Mouse (Mus musculus) kidney, postnatal 36 days (tissue): ENCODE results near the gene Pramef20.
A peak's percentile ranks its signal among the peaks of the same experiment; 100 is the strongest.
"Not testable (repeated sequence)": the region's sequence is repeated elsewhere in the genome, so short reads cannot be mapped to it uniquely, and the experiment has no call there.

Experiments
- DNase-seq, 2 experiments: peaks; one replicate each; pipeline ENCODE4 v3.0.0; 2021 to 2022; ENCODE audit warnings: mixed read lengths in 2 of 2

The Pramef20 gene

DNA sequence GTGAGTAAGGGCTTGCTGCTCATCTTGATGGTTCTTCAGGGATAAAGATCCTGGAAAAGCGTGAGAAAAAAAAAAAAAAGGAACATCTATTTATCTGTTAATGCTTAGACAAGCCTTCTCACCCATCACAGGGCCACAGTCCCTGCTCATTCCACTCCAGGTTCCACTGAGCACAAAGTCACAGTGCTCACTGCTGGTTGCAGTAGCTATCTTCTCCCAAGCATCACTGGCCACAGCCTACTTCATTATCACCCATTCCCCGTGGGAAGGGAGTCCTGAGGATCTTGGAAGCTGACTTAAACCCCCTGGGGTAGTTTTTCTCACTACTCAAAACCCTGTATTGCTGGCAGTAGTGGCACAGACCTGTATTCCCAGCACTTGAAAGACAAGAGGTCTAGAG, at the start of gene Pramef20:
Pramef20 (minus strand) TSS at position 23 of the 400 bp plus-strand sequence.
- DNase-seq = no peak

DNA sequence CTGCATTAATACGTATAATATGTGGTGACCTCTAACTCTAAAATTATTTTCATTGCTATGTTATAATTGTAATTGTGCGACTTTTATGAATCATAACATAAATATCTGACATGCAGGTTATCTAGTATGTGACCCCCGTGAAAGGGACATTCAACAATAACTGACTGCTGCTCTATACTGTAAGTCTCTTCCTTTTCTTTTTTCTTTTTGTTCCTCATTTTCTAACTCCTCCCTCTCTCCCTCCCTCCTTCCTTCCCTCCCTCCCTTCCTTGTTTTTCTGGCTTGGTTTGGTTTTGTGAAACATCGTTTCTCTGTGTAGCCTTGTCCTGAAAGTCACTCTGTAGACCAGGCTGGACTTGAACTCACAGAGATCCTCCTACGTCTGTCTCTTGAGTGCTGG, 46.9 kb upstream of the Pramef20 start:
- no peak for DNase-seq

DNA sequence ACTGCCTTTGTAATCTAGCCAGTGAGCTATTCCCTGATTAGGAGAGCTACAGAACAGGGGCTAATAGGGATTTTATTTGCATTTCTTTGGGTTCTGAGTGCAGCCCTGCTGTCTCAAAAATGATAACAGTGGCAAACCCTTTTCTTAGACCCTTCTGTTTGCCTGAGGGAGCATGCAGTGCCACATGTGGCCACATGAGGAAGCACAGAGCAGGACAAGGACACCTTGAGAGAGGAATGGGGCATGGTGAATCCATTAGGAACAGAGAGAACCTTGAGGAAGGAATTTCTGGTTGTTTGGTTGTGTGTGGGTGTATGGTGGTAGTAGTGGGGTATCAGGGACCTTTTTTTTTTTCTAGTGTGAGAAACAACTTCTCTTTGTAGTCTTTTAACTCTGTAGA, 42.9 kb upstream of the Pramef20 start:
- peak in 1 of 2 experiments; percentile 6 for DNase-seq

DNA sequence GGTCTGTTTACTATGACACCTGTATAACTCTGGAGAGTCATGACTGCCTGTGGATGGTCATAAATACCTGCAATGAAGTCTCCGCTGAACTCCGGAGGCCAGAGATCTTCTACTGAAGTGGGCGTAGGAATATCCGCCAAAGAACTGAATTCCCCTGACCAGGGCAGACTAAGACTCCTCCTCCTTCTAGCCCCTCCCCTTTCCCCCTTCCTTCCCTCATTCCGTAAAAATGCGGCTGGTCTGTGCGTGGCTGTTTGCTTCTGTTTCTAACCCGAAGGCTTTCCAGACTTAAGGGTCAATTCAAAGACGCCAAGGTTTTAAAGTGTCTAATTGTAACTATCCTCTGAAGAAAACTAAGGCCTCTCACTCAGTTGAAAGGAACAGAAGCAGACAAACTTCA, 30.6 kb upstream of the Pramef20 start, which contains the start of gene Pramef12:
Pramef12 (minus strand) TSS at position 175 of the 400 bp plus-strand sequence.
- no peak for DNase-seq

DNA sequence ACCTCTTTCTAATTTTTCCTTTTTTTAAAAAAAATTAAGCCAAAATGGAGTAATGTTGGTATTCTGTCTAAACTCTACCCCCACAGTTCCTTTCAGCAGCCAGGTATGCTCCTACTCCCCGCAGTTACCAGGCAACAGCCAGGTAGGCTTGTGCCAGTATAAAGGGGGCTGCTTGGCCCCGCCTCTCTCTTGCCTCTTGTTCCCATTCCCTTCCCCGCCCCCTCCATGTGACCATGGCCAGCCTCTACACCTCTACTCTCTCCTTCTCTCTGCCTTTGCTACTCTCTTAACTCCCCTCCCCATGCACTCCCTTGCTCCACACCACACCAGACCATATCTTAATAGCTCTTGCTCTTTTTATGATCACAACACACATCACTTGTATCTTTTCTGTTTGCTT, 28.5 kb upstream of the Pramef20 start:
- no peak for DNase-seq

DNA sequence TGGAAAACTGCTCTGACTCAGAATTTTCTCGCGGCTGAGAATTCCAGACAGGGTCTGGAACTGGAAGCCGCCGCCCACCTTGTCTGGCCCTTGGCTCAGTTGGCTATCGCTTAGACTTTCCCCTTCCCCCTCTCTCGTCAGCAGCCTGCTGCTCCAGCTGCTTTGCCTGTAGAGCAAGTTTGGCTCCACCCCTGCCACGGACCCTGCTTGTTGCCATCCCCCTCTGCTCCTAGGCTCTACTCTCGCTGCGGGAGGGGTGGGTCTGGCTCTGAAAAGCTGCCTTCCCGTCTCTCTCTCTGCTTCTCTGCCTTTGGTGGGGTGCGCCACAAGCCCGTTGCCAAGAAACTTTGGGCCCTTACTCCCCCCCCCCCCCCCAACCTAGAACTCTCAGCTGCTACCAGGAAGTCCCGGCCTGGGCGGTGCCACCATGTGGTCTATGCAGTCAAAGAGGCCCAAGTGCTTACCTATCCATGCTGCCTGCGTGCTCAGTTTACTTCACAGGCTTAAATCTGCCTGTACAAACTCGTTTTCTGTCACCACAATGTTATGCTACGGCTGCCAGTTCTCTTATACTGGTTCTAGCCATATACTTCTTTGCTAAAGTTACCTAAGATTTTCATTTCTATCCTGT, 26.8 kb upstream of the Pramef20 start:
- DNase-seq = peak; percentile 22 to 28

DNA sequence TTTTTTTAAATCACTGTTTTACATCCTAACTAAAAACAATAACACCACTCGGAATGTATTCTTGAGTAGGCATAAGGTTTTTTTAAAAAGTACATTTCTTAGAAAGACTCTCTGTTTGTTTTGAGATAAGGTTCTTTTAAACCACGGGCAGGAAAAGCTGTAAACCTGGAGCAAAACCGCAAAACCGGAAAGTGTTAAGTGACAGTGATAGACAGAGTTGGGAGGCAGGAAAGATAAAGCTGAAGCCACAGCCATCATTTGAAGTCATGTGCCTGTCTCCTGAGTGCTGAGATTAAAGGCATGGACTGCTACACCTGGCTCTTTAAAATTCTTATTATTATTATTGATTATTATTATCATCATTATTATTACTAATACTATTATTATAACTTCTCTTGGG, 25.0 kb upstream of the Pramef20 start:
- no peak for DNase-seq

DNA sequence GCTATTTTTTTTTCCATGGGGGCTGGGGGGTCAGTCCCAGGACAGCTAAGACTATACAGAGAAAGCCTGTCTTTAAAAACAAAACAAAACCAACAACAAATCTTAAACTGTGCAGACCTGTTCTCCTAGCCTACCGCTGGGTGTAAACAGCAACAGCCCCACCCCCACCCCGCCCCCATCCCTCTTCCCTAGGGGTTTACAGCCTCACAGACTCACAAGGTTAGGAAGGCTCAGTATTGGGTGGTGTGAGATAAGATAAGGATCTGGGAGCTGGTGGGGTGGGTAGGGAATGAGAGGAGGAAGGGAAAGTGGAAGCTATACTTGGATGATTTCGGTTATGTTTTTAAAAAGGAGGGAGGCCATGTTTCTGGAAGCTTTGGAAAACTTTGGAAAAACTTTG, 18.6 kb upstream of the Pramef20 start:
- DNase-seq = no peak

DNA sequence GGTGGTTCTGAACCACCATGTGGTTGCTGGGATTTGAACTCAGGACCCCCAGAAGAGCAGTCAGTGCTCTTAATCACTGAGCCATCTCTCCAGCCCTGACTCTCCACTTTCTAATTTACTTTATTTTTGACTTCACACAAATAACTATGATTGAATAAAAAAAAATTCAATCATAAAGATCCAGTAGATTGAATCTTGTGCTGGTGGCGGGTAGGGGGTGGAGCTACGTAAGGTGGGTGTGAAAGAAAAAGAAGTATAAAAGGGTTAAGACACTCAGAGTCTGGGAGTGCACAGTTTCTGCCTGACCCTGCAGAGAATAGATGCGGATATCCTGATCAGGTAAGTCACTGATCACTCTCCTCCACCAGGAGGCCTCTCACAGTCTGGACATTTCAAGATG, 20.1 kb downstream of the Pramef20 start, which contains the start of gene Gm13119:
Gm13119 (plus strand) TSS at position 301 of the 400 bp plus-strand sequence.
- not testable (repeated sequence) for DNase-seq

DNA sequence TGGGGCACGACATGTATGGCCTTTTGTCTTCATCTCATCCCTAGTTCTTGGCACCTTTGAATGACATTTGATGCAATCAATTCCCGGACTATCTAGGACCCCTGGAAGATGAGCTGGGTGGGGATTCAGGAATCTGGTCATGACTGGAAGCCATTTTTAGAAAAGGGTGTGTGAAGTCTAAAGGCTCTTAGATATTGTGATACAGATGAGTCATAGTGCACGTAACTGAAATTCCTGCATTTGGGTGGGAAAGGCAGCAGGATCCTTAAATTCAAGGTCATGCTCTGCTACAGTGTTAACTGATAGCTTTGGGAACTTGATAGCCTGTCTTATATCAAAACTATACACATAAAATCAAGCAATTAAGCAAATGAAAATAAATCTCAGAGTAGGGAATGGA, 41.9 kb downstream of the Pramef20 start:
- DNase-seq = not testable (repeated sequence)

DNA sequence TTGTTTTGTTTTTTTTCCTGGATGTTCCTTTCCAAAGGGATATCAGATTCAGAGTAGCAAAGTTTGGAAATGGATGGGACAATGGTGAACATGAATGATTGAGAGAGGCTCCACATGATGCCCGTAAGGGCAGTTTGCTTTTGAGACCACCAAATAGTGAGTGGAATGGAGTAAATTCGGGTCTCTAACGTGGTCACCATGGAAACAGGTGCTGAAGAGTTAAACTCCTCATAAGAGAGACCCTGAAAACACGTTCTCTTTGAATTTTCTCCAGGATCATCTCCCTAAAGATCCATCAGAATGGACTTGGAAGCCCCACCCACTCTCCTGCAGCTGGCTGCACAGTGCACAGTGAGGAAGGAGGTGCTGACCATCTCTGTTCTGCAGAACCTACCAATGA, 47.8 kb downstream of the Pramef20 start, which contains the start of gene Gm13128:
Gm13128 (plus strand) TSS at position 301 of the 400 bp plus-strand sequence.
- DNase-seq = not testable (repeated sequence)
